Mouse (Mus musculus) left cerebral cortex, postnatal 14 days (tissue): ENCODE data around the gene Chit1. TPM values are rescaled to one million over a fixed set of nuclear protein-coding genes. Genes with fewer than 3 reads are reported as not detected.

Experiments
- DNase-seq, 2 experiments: peaks; one replicate each; pipeline ENCODE4 v3.0.0; 2021 to 2022; ENCODE audit warnings: low spot score in 2 of 2, mixed read lengths in 1 of 2
- intact Hi-C: fragments of 180-260 bp; cut with DNase I; formaldehyde crosslinking; loops from one replicate; pipeline ENCODE4 v1.15.1; 2025
- total RNA-seq, 2 experiments: library from RNA; stranded (reverse); gene quantifications; 2 replicates each; pipeline ENCODE4 v1.2.3; 2021

Gene Chit1
- total RNA-seq, 2 experiments from 2014 or later = 0.38 to 0.42 TPM

DNA sequence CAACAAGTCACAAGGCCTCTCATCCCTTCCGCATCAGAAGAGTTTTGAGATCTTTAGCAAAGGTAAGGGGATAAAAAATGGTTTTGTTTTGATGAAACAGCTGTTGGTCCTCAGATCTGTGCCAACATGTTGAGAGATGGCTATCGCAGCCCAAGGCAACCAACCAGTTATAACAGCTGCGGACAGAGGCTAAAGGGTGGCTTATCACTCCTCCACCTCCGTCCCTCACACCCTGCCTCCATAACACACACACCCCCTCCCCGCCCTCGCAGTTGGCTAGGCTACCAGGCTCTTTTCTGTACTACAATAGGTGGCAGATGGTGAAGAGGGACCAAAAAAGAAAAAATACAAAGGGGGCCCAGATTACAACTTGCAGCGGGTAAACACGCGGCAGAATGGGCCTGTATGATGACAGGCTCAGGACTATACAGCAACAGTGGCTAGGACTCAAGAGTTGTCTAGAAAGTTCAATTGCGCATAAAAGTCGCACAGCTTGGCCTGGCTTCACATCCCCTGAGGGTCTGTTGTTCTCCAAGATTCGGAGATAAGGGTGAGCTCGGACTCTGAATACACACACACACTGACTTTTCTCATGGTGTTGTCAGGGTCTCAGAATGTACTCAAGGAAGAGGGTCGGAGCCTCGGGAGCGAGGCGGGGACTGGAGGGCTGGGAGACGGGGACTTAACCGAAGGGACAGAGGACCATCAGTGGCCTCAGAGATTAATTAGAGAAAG, 32.8 kb upstream of the Chit1 start:
- intact Hi-C loops = loop anchor here (5.0 kb wide), 1 partner anchor 479 kb away; no protein-coding TSS in a partner anchor
- DNase-seq = no peak

DNA sequence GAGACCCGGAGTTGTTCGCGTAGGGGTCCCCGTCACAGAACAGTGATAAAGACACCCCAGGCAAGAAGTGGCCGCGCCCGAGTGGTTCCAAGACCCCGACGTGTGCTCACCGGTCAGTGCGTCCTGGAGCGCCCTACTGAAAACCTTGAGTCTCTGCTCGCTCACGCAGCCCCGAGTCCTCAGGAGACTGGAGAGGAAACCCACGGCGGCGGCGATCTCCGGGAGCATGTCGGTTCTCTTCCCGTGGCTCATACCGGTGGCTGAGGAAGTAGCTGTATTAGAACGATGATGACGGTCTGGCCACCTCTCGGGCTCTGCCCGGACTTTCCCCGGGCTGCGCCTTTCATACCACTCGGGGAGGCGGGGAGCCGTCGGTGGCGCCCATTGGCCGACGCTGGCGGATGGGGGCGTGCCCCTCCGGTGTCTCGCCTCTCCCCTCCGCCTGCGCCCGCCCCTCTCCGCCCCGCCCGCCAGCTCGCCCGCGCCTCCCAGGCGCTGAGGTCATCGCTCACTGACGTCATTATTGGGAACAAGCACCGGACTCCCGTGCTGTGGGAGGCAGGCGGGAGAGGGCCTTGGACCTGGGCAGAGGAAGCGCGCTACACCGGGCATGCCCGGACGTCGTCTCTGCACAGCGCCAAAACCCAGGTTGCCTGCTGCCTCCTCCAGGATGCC, 32.1 kb upstream of the Chit1 start, which contains the start of gene Btg2:
TSS of gene Btg2 (minus strand) at position 319 of the 675 bp plus-strand sequence.
- intact Hi-C loops = loop anchor here (5.0 kb wide), 1 partner anchor 478 kb away; no protein-coding TSS in a partner anchor
- peak; percentile 96 to 97 for DNase-seq

DNA sequence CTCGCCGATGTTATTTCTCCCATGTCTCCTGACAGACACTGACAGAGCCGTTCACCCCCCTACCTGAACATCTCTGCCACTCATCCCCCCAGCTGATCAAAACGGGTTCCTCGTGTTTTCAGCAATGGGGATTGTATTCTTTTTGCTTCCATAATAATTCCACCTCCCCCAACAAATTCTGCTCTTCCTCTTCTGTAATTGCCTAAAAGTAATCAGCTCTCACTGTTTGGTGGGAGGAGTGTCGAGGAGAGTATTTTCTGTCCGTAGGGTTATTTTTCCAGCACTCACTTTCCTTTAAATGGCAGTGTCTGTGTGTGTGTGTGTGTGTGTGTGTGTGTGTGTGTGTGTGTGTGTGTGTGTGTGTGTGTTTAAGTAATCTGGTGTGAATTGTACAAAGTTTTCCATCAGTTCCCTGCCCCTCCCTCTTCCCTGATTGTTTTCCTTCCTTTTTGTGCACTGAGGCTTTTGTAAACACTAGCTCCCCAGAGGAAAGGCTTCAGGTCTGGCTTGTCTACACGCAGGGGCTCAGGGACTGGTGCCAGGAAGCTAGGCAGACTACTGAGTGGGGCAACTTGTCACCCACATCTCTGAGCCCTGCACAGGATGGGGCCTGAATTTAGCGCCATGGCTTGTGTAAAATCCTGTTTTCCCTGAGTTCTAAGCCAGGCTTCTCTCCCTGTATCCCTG, 31.4 kb upstream of the Chit1 start:
- no peak for DNase-seq
- intact Hi-C loops = loop anchor here (5.0 kb wide), 1 partner anchor 478 kb away; no protein-coding TSS in a partner anchor

DNA sequence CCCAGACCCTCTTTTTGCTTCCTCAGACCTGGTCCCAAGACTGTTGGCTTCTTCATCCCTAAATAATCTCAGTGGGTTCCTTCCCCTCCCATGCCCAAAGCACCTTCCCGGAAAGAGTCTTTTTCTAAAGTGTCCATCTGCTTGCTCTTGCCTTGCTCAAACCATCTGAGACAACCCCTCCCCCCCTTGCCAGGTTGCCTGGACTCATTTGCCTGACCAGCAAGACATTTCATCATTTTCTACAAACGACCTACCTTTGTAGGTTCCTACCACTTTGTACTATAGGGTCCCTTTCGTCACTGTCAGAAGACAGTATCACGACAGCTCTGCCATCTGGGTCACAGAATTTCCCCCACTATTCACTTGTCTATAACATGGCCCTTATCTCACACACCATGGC, 30.6 kb upstream of the Chit1 start:
- intact Hi-C loops = no loop called here

DNA sequence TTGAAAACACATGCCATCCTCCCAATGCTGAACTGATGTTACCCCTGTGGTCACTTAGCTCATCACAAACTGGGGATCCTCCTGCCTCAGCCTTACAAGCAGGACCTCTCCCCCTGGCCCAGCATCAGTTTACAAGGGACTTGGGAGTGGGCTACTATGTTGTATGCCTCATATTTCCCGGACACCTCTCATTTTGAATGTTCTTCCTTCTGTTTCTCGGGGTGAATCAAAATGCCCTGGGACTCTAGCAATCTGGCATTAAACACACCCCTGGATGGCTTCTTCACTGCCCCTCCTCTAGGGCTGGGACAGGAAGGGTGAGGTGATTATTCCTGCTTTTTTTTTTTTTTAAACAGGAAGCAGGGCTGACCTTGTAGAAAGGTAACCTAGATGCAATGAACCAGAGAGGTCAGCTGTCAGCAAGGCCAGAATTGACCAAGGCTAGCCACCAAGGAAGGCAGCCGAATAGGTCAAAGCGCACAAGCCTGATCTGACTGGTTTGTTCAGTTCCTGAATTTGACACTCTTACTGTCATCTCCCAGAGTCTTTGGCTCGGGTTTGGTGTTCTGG, 30.1 kb upstream of the Chit1 start:
- no peak for DNase-seq
- intact Hi-C loops = no loop called here

More for the DNA sequence above, 30.6 kb upstream of the Chit1 start:
- DNase-seq = no peak

DNA sequence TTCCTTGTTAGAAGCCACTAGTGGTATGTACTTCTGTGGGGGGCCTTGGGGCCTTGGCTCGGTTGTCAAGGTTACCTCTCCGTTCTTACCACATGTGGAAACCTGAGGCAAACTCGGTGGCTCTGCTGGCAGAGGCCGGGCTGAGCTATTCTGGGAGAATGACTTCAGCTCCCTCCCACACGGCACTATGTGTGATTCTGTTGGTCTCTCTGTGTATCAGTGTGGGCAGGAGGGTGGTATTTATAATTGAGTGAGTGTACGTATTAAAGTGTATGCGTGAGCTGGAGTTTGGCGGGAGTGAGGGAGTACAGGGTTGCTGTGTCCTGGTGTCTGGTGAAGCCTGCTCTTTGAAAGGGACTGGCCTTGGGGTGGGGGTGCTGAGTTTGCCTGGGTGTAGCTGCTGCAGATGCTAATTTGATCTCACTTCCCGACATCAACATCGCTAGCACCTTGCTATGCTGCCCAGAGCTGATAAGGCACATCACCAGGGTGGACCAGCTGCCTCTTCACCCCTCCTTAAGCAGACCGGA, 28.0 kb upstream of the Chit1 start:
- intact Hi-C loops = no loop called here
- peak; percentile 82 to 95 for DNase-seq

DNA sequence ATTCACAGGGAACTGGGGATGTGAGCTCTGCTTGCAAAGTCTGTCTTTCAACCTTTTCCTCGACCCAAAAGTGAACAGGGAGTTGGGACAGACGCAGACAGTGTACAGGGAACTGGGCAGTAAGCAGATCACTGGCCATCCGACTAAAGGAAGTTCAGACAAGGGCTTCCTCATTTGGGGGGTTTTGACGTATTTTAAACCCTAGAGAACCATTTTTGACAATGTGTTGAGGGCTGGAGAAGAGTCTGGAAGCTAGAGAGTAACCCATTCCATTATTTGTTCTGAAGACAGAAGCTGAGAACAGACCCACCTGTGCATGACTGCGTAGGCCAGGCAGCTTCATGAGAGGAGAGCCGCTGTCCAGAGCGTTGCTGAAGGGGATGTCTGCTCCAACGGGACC, 27.4 kb upstream of the Chit1 start:
- intact Hi-C loops = no loop called here
- no peak for DNase-seq

DNA sequence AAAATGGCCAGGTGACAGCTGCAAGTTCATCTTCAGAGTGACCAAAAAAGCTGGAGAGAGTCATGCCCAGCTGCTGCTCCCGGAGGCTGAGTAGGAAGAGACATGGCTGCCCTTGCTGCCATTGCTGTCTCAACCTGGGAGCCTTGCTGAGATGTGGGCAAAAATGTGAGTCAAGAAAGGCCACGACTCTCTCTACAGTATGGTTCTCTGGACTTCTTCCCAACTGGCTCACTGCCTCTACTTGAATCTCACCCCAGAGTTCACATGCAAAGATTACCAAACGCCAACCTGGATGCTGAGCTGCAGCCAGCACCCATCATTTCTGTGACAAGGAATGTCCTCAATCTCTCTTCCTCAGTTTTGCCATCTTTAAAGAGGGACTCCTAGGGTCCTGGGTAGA, 26.9 kb upstream of the Chit1 start:
- intact Hi-C loops = no loop called here
- no peak for DNase-seq

DNA sequence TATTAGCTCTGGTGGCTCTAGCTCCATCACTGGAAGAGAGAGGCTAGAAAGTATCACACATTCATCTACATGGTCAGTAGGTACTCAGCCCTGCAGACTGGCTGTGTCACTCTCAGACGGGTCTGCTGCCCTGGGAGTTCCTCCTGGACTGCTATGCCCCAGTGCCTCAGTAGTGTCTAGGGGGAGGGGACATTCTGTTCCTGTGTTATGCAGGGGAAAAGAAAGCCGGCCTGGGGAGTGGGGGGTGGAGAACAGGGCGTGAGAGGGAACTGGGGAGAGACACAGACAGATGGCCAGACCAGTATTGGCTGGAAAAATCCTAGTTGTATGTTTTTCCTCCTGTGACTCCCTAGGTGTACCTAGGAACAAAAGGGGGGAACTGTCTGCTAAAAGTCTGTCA, 25.0 kb upstream of the Chit1 start:
- intact Hi-C loops = no loop called here
- DNase-seq = no peak

DNA sequence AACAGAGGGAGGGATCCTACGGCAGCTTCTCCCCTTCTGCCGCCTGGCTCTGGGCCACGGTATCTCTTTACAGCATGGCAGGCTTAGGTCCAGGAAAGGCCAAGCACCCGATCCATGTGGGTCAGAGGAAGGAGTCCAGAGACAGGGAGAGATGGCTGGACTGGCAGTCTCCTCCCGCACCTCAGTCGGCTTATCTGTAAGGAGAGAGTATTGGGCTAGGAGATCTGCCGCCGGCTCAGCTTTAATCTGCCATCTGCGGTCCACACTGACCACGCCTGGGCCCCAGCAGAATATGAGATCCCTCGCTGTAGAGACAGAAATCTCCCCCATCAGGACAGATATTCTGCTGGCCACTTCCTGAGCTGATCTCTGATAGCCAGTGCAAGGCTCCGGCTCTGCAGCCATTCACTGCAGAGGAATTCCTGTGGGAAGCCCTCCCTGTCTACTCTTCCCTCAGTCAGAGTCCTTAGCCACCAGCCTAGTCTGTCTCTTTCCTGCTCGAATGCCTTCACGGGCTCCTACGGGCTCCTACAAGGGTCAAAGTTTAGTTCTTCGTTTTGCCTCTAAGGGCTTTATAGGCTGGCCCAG, 24.1 kb upstream of the Chit1 start:
- intact Hi-C loops = no loop called here
- no peak for DNase-seq

DNA sequence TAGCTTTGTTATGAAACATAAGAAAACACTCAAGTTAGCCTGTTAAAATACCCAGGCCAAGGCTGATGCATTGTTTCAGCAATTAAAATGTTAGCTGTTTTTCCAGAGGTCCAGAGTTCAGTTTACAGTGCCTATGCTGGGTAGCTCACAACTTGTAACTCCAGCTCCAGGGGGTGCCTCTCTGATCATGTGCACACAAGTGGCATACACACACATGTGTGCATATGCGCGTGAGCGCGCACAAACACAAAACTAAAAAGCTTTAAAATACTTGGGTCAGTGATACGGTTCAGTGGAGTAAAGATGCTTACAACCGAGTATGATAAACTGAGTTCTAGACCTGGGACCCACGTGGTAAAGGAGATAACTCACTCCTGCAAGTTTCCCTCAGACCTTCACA, 22.0 kb upstream of the Chit1 start:
- intact Hi-C loops = no loop called here
- DNase-seq = no peak

DNA sequence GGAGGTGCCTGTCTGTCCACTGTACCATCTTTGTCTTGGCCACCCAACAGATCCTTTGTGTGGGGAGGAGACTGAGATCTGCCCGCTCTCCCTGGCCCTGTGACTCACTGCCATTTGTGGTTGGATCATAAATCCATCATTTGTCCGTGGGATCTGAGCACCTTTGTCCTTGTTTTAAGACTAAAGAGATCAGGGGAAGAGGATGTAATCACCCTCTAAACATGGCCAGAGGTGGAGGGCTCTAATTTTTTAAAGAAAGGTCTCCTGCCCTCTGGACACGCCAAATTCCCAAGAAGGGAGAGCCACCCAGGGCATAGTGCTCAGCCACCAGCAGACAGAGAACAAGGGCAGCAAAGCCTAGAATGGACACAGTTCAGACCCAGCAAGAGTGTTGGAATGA, 19.2 kb upstream of the Chit1 start:
- intact Hi-C loops = no loop called here
- DNase-seq = no peak

DNA sequence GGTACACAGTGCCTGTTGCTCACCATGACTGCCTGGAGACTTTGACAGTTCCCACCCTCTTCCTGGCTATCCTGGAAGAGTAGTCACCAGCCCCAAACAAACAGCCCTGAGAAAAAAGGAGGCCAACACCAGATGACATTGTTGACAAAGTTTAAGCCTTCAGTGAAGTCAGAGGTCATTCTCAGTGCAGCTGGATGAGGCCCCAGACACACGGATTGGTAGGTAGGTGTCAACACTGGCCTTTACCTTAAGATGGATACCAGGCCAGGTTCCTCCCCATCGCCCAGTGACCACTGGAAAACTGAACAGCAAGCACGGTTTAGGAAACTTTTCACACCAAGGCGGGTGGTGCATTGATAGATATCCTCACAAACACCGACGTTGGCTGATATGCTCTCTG, 18.7 kb upstream of the Chit1 start:
- intact Hi-C loops = no loop called here
- no peak for DNase-seq

DNA sequence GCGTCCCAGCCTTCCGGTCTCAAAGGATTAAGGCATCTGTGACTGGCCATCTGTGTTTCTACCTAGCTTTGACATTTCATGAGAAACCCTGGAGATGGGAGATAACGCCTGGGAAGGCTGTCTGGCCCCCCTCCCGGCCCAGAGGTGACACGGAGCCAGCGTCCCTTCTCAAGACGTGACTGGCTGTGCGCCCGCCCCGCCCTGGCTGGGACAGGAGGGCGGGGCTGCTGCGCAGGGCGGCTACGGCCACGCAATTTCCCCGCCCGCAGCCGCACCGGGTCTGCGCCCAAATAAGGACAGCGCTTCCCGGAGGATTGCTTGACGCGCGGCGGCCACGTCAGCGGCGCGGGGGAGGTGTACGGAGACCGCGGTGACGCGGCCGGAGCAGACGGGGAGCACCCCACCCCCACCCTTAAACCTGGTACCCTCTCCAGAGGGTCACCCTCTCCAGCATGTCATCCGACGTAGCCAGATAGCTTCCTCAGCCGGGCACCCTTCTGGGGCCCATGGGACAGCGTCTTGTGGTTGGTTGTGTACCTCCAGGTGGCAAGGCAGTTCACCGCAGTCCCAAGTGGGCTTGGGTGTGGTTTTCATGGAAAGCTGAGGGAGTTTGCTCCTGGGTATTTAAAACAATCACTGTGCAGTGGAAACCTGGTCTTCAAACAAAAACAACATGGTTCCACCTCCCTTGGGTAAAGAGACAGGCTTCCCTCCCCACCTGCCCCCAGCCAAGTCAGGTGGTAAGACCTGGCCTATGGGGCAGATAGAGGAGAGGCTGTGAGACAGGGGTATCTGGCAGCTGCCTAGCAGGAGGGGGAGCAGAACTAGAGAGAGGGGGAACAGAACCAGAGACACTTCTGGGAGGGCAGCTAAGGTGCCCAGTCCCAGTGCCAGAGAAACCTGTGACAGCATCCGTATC, 17.9 kb upstream of the Chit1 start:
- DNase-seq = peak; percentile 87 to 90
- intact Hi-C loops = no loop called here

DNA sequence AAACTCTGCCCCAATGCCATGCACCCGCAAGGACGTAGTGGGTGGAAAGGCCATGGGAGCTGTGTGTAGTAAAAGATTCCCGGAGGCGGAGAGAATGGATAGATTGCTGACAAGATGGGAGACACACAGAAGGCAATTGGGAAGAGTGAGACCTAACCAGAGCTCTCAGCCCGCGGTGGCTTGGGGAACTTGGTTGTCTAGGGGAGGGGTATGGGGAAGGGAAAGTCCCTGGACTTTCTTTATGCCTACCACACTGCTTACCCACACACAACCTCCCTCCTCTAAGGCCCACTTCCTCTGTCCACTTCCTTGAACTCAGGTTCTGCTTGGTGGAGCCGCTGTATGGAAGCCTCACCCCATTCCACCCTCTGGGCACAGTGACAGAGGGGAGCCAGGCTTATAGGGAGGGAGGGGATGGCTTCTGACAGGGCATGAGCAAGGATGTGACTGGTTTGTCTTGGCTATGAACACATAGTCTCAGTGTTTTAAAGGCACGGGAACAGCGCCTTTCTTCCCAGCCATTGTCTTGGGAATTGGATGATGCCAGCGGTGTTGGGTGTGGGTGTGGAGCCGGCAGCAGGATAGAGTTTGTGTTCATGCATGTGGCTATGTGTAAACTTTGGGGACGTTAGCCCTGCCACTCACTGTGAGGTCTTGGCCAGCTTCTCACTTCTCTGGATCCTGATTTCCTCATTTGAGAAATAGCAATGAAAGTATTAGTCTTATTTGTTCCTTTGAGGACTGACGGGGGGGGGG, 17.1 kb upstream of the Chit1 start:
- intact Hi-C loops = no loop called here
- no peak for DNase-seq

DNA sequence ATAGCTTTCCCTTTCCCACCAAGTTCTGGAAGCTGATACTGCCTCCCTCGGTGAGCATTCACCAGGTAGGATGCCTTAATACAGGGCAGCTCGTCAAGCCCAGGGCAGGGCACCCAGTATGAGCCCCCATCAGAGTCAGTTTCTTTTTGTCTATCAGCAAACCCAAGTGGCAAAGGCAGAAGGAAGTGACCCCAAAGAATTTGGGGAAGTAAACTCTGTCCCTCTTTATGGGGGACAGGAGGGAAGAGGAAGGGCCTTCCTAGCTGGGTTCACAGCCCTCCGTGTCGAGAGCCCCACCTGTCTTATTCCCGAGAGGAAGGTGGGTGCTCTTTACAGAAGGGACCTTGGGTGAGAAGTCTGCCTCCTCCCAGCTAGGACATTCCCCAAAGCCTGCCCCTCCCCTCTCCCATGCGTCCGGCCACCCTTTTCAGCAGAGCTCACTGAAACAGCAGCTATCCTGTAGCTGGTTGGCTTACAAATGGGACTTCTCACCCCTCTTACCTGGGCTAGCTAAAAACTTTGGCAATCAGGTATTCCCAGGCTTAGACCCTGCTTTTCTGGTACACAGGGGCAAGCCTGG, 15.9 kb upstream of the Chit1 start:
- DNase-seq = no peak
- intact Hi-C loops = no loop called here

DNA sequence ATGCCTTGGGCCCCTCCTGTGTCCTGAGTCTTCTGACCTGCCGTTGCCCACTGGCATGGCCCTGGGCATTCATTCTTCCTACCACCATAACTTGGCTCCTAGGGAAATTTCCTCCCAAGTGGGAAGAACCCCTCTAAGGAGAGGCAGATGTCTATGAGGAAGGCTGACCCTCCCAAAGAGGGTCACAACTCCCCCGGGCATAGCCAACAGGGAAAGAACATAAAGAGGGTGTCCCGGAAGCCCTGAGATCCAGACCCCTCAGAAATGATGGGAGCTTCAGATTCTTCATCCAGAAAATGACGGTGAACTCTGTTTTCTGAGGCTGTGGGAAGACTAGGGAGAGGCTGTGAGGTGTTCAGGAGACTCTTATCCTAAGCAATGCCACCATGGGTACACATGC, 15.3 kb upstream of the Chit1 start:
- DNase-seq = no peak
- intact Hi-C loops = no loop called here
